Mouse (Mus musculus): ENCODE results near the gene Lsm4. TPM values are rescaled to one million over a fixed set of nuclear protein-coding genes. Genes with fewer than 3 reads are reported as not detected.

The Lsm4 gene
- 103 and 569 TPM in 2 replicates for polyA plus RNA-seq (2012; ENCODE audit: insufficient read depth, low replicate concordance)

GRCm38 (mm10) chr8:70673079-70673856 is at the start of gene Lsm4:
Gene Lsm4 (plus strand): TSS chr8:70673248.
- Histone ChIP-seq H3K27me3 (replicated peaks) (no peaks in the 10 kb centered on the region), H3K9me3 (peaks cover 4% of the 10 kb centered on the region; the same call in 1 of the 2 replicates), H3K4me3 (replicated peaks) (peak within 1 kb of the TSS; percentile 95), H3K4me1 (peaks cover 66% of the 10 kb centered on the region), H3K36me3 (replicated peaks; ENCODE audit: low read length) (peaks cover 22% of the 10 kb centered on the region)
- TF ChIP-seq FLI1 (IDR thresholded peaks at IDR 0.05; ENCODE audit: low read length), result peak; percentile 90
- peak; percentile 64; the same call in 1 of the 3 replicates for TF ChIP-seq GATA1 (IDR thresholded peaks at IDR 0.05; ENCODE audit: borderline replicate concordance, low read length)

- no peak for TF ChIP-seq FLI1 (IDR thresholded peaks at IDR 0.05; ENCODE audit: low read length)
- TF ChIP-seq GATA1 (IDR thresholded peaks at IDR 0.05; ENCODE audit: borderline replicate concordance, low read length), result no peak
- peaks cover 46% of the 10 kb centered on the region for H3K4me1 ChIP-seq
- H3K36me3 ChIP-seq (replicated peaks; ENCODE audit: low read length), result no peaks in the 10 kb centered on the region
- no peak overlapping the region for H3K4me3 ChIP-seq (replicated peaks)
- H3K27me3 ChIP-seq (replicated peaks), result no peaks in the 10 kb centered on the region
- H3K9me3 ChIP-seq, result peaks cover 4% of the 10 kb centered on the region; the same call in 1 of the 2 replicates
Observed at GRCm38 (mm10) chr8:70625104-70625503, 47.9 kb upstream of the Lsm4 start.

- no peaks in the 10 kb centered on the region for H3K36me3 ChIP-seq (replicated peaks; ENCODE audit: low read length)
- peaks cover 51% of the 10 kb centered on the region for H3K4me1 ChIP-seq
- H3K9me3 ChIP-seq, result peaks cover 4% of the 10 kb centered on the region; the same call in 1 of the 2 replicates
- no peaks in the 10 kb centered on the region for H3K27me3 ChIP-seq (replicated peaks)
- H3K4me3 ChIP-seq (replicated peaks), result no peak overlapping the region
- TF ChIP-seq GATA1 (IDR thresholded peaks at IDR 0.05; ENCODE audit: borderline replicate concordance, low read length) (no peak), FLI1 (IDR thresholded peaks at IDR 0.05; ENCODE audit: low read length) (no peak)
Observed at GRCm38 (mm10) chr8:70627041-70627440, 46.0 kb upstream of the Lsm4 start.

- Histone ChIP-seq H3K36me3 (replicated peaks; ENCODE audit: low read length) (no peaks in the 10 kb centered on the region), H3K4me3 (replicated peaks) (peak overlapping the region; percentile 96), H3K4me1 (peaks cover 55% of the 10 kb centered on the region), H3K9me3 (peaks cover 4% of the 10 kb centered on the region; the same call in 1 of the 2 replicates), H3K27me3 (replicated peaks) (no peaks in the 10 kb centered on the region)
- TF ChIP-seq FLI1 (IDR thresholded peaks at IDR 0.05; ENCODE audit: low read length) (no peak), GATA1 (IDR thresholded peaks at IDR 0.05; ENCODE audit: borderline replicate concordance, low read length) (no peak)
Observed at GRCm38 (mm10) chr8:70628986-70629490, 44.0 kb upstream of the Lsm4 start.

GRCm38 (mm10) chr8:70629574-70630531 is 43.2 kb upstream of the Lsm4 start:
- H3K4me1 ChIP-seq, result peaks cover 63% of the 10 kb centered on the region
- H3K9me3 ChIP-seq, result 0 out of 2 replicates have a peak, but pooled peaks cover under 1% of the 10 kb centered on the region
- H3K36me3 ChIP-seq (replicated peaks; ENCODE audit: low read length), result no peaks in the 10 kb centered on the region
- no peaks in the 10 kb centered on the region for H3K27me3 ChIP-seq (replicated peaks)
- H3K4me3 ChIP-seq (replicated peaks), result peak overlapping the region; percentile 96
- TF ChIP-seq GATA1 (IDR thresholded peaks at IDR 0.05; ENCODE audit: borderline replicate concordance, low read length) (no peak), FLI1 (IDR thresholded peaks at IDR 0.05; ENCODE audit: low read length) (no peak)

GRCm38 (mm10) chr8:70630532-70631381 is 42.3 kb upstream of the Lsm4 start:
- Histone ChIP-seq H3K27me3 (replicated peaks) (no peaks in the 10 kb centered on the region), H3K4me1 (peaks cover 72% of the 10 kb centered on the region), H3K9me3 (no peaks in the 10 kb centered on the region), H3K36me3 (replicated peaks; ENCODE audit: low read length) (no peaks in the 10 kb centered on the region), H3K4me3 (replicated peaks) (peak overlapping the region; percentile 96)
- TF ChIP-seq GATA1 (IDR thresholded peaks at IDR 0.05; ENCODE audit: borderline replicate concordance, low read length), result no peak
- TF ChIP-seq FLI1 (IDR thresholded peaks at IDR 0.05; ENCODE audit: low read length), result no peak

GRCm38 (mm10) chr8:70631436-70631835 is 41.6 kb upstream of the Lsm4 start:
- H3K4me3 ChIP-seq (replicated peaks), result peak overlapping the region; percentile 38
- H3K4me1 ChIP-seq, result peaks cover 79% of the 10 kb centered on the region
- no peak for TF ChIP-seq GATA1 (IDR thresholded peaks at IDR 0.05; ENCODE audit: borderline replicate concordance, low read length)
- no peak for TF ChIP-seq FLI1 (IDR thresholded peaks at IDR 0.05; ENCODE audit: low read length)
- H3K9me3 ChIP-seq, result no peaks in the 10 kb centered on the region
- no peaks in the 10 kb centered on the region for H3K36me3 ChIP-seq (replicated peaks; ENCODE audit: low read length)
- no peaks in the 10 kb centered on the region for H3K27me3 ChIP-seq (replicated peaks)

- Histone ChIP-seq H3K4me1 (peaks cover 86% of the 10 kb centered on the region), H3K9me3 (no peaks in the 10 kb centered on the region), H3K4me3 (replicated peaks) (peak within 1 kb of the TSS; percentile 38), H3K36me3 (replicated peaks; ENCODE audit: low read length) (no peaks in the 10 kb centered on the region), H3K27me3 (replicated peaks) (no peaks in the 10 kb centered on the region)
- no peak for TF ChIP-seq FLI1 (IDR thresholded peaks at IDR 0.05; ENCODE audit: low read length)
Observed at GRCm38 (mm10) chr8:70632346-70632892, 40.6 kb upstream of the Lsm4 start, which contains the start of gene Gdf15. Gene Gdf15 (minus strand): TSS chr8:70632456.

Measured in megakaryocyte, embryonic 14.5 days (primary cell).